In the genomic region with DNA sequence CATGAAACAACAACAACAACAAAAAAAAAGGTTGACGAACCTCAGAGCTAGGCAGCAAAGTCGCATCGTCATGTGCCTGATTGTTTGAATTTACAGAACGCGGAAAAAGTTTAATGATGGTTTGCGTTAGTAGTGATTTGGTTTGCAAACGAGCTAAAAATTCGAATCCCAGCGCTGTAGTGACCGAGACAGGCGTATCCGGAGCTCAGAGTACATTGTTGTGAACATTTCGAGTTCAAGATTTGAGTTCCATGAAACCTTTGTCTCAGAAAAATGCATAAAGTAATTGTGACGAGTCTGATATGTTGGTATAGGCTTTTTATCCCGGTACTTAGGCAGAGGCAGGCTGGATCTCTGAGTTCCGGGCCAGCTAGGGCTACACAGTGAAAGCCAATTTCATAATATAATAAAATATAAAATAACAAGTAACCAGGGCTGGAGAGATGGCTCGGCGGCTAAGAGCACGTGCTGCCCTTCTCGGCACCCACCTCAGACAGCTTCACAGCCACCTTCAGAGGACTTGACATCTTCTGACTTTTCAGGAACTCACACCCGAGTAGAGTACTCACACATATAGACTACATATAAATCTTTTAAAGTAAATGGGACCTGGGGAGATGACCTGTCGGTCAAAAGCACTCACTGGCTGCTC, we compare ENCODE assay signal across 8 mouse cellular contexts. TPM values are rescaled to one million over a fixed set of nuclear protein-coding genes. Genes with fewer than 3 reads are reported as not detected.
A peak's percentile ranks its signal among the peaks of the same experiment; 100 is the strongest.
DNase-seq lines count a peak whose midpoint lies in the region; ATAC-seq and TF ChIP-seq lines count a peak whose summit lies in the region.

No protein-coding gene starts in this region.

- no peak for DNase-seq in cerebellum, adult 2 months
- no peak for DNase-seq in cerebellum, postnatal 14 days
- DNase-seq in spleen, adult 2 months (ENCODE audit: low read depth in 1 of 2, low spot score in 2 of 2), result no peak
- no peak for DNase-seq in spleen, postnatal 10 days (ENCODE audit: low spot score in 2 of 2)
- no peak for DNase-seq in stomach, postnatal 0 days (ENCODE audit: low spot score)
- no peak for DNase-seq in layer of hippocampus, adult 9-10 months (ENCODE audit: low spot score)
- no peak for DNase-seq in adrenal gland, adult 8-10 months

- H3K4me1 ChIP-seq in cerebellum, adult 2 months (ENCODE audit: control insufficient read depth, insufficient read depth, low read length), result peaks cover 12% of the 10 kb centered on the region
- H3K4me1 ChIP-seq in spleen, adult 2 months (ENCODE audit: control insufficient read depth, insufficient read depth, insufficient read length), result peaks cover 19% of the 10 kb centered on the region
- H3K4me1 ChIP-seq in limb, embryonic 15.5 days, result peaks cover 29% of the 10 kb centered on the region
- peaks cover 3% of the 10 kb centered on the region; the same call in 1 of the 2 replicates for H3K4me1 ChIP-seq in stomach, postnatal 0 days (replicated peaks; ENCODE audit: control insufficient read depth, insufficient read depth)

- TF ChIP-seq POLR2A in cerebellum, adult 2 months (IDR thresholded peaks at IDR 0.05; ENCODE audit: borderline replicate concordance, insufficient read depth, low read length), result no peak
- no peak for TF ChIP-seq POLR2A in spleen, adult 2 months (IDR thresholded peaks at IDR 0.05; ENCODE audit: low read depth, low read length)

- 13% methylated on average over 22 of the region's 22 CpGs for WGBS in cerebellum, adult 2 months
- WGBS in spleen, adult 2 months, result 6% methylated on average over 22 of the region's 22 CpGs
- WGBS in limb, embryonic 15.5 days, result 16% methylated on average over 22 of the region's 22 CpGs
- WGBS in stomach, postnatal 0 days, result 12% methylated on average over 22 of the region's 22 CpGs

- H3K4me3 ChIP-seq in cerebellum, adult 2 months (replicated peaks; ENCODE audit: insufficient read depth, low read depth, low read length), result peak overlapping the region; percentile 77
- H3K4me3 ChIP-seq in spleen, adult 2 months (ENCODE audit: extremely low read depth, insufficient read depth, insufficient read length), result peak overlapping the region; percentile 76
- H3K4me3 ChIP-seq in limb, embryonic 15.5 days, result peak overlapping the region; percentile 100
- peak overlapping the region; percentile 100 for H3K4me3 ChIP-seq in stomach, postnatal 0 days (ENCODE audit: low read depth, low read length)

- H3K27ac ChIP-seq in cerebellum, adult 2 months (ENCODE audit: insufficient read depth, low read length), result peak overlapping the region; percentile 72
- peak overlapping the region; percentile 98 for H3K27ac ChIP-seq in spleen, adult 2 months (ENCODE audit: insufficient read depth, low read length)
- peak overlapping the region; percentile 99 for H3K27ac ChIP-seq in limb, embryonic 15.5 days
- H3K27ac ChIP-seq in stomach, postnatal 0 days (replicated peaks), result peak overlapping the region; percentile 99

- H3K9ac ChIP-seq in limb, embryonic 15.5 days, result peak overlapping the region; percentile 82
- H3K9ac ChIP-seq in stomach, postnatal 0 days (ENCODE audit: low read length), result peak overlapping the region; percentile 95

- no peaks in the 10 kb centered on the region for H3K36me3 ChIP-seq in spleen, adult 2 months (ENCODE audit: control insufficient read depth, insufficient read depth, low read length)
- H3K36me3 ChIP-seq in limb, embryonic 15.5 days, result peaks cover 11% of the 10 kb centered on the region
- no peaks in the 10 kb centered on the region for H3K36me3 ChIP-seq in stomach, postnatal 0 days (ENCODE audit: control insufficient read depth, insufficient read depth, low read length)

- no peak for TF ChIP-seq CTCF in cerebellum, adult 2 months (IDR thresholded peaks at IDR 0.05; ENCODE audit: borderline replicate concordance, insufficient read depth, low read depth, low read length)
- no peak for TF ChIP-seq CTCF in spleen, adult 2 months (IDR thresholded peaks at IDR 0.05; ENCODE audit: extremely low read depth, insufficient read depth, insufficient read length, insufficient replicate concordance)
- no peak for TF ChIP-seq CTCF in stomach, postnatal 0 days (IDR thresholded peaks at IDR 0.05; ENCODE audit: low read depth)

- no peak for TF ChIP-seq EP300 in stomach, postnatal 0 days (optimal IDR thresholded peaks at IDR 0.05)

- no peaks in the 10 kb centered on the region for H3K27me3 ChIP-seq in cerebellum, adult 2 months (ENCODE audit: control insufficient read depth, insufficient read depth, low read length)
- H3K27me3 ChIP-seq in spleen, adult 2 months (ENCODE audit: control insufficient read depth, insufficient read depth, low read length), result no peaks in the 10 kb centered on the region
- no peaks in the 10 kb centered on the region for H3K27me3 ChIP-seq in limb, embryonic 15.5 days
- H3K27me3 ChIP-seq in stomach, postnatal 0 days (ENCODE audit: control insufficient read depth, insufficient read depth, low read length), result no peaks in the 10 kb centered on the region

- H3K9me3 ChIP-seq in limb, embryonic 15.5 days, result no peaks in the 10 kb centered on the region
- no peaks in the 10 kb centered on the region for H3K9me3 ChIP-seq in stomach, postnatal 0 days (ENCODE audit: control insufficient read depth, low read length)

- peak overlapping the region; percentile 65 for H3K4me2 ChIP-seq in limb, embryonic 15.5 days
- H3K4me2 ChIP-seq in stomach, postnatal 0 days (replicated peaks; ENCODE audit: low read depth), result peak overlapping the region; percentile 58

- ATAC-seq in limb, embryonic 15.5 days (ENCODE audit: insufficient number of reproducible peaks, low FRiP score, low TSS enrichment, low read depth), result no peak
- no peak for ATAC-seq in stomach, postnatal 0 days (ENCODE audit: low FRiP score, low TSS enrichment)

RNA-seq across cellular contexts. Expression of gene Ankrd11, which starts 1.0 kb away (rescaled TPM):
- polyA plus RNA-seq in cerebellum, adult 2 months (2012; rRNA removed), result 104 and 105 TPM in 2 replicates
- 76.3 and 77.7 TPM in 2 replicates for polyA plus RNA-seq in spleen, adult 2 months (2012; rRNA removed)
- 44.8 and 45.3 TPM in 2 replicates for polyA plus RNA-seq in limb, embryonic 15.5 days (2015; fragmentation: Nextera tagmentation; extraction: Ambion mirVana)
- polyA plus RNA-seq in stomach, postnatal 0 days (2015; fragmentation: Nextera tagmentation; extraction: Ambion mirVana), result 35.0 and 35.8 TPM in 2 replicates
- 100 to 1,000 TPM in 2 of 4 experiments, 10 to 100 TPM in 2; 85.8 to 116 (median 97.7) TPM for total RNA-seq in adrenal gland, adult 8-10 months (2022)

RNA-seq across cellular contexts. Expression of gene Spg7, which starts 19.6 kb away (rescaled TPM):
- polyA plus RNA-seq in cerebellum, adult 2 months (2012; rRNA removed), result 103 and 104 TPM in 2 replicates
- 62.6 and 74.1 TPM in 2 replicates for polyA plus RNA-seq in spleen, adult 2 months (2012; rRNA removed)
- 33.4 and 38.5 TPM in 2 replicates for polyA plus RNA-seq in limb, embryonic 15.5 days (2015; fragmentation: Nextera tagmentation; extraction: Ambion mirVana)
- 29.6 and 32.0 TPM in 2 replicates for polyA plus RNA-seq in stomach, postnatal 0 days (2015; fragmentation: Nextera tagmentation; extraction: Ambion mirVana)
- total RNA-seq in adrenal gland, adult 8-10 months (2022), result 100 to 1,000 TPM in 1 of 4 experiments, 10 to 100 TPM in 3; 85.0 to 103 (median 86.7) TPM

RNA-seq across cellular contexts. Expression of gene Rpl13, which starts 59.0 kb away (rescaled TPM):
- polyA plus RNA-seq in cerebellum, adult 2 months (2012; rRNA removed), result 829 and 864 TPM in 2 replicates
- 2,207 and 4,905 TPM in 2 replicates for polyA plus RNA-seq in spleen, adult 2 months (2012; rRNA removed)
- polyA plus RNA-seq in limb, embryonic 15.5 days (2015; fragmentation: Nextera tagmentation; extraction: Ambion mirVana), result 1,386 and 1,581 TPM in 2 replicates
- 1,460 and 1,506 TPM in 2 replicates for polyA plus RNA-seq in stomach, postnatal 0 days (2015; fragmentation: Nextera tagmentation; extraction: Ambion mirVana)
- 100 to 1,000 TPM; 669 to 739 (median 714) TPM for total RNA-seq in adrenal gland, adult 8-10 months (2022)
